In the genomic region with DNA sequence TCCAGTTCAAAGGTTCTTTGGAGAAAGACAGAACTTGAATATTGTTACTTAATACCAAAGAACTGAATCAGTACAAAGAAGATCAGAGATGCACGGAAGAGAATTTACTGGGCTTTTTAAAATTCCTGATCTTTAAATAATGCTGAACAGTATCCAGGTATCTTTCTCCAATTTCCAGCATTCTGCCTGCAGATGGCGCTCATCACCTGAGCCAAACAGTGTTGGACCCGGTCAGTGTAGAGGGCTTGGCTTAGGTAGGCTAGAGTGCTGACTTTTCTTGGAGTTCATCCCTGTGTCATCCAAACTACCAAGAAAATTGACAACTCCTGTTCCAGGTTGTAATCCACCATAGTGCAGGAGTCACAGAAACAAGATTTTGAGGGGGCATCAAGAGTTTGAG, we compare ENCODE assay signal across 8 mouse cellular contexts. TPM values are rescaled to one million over a fixed set of nuclear protein-coding genes. Genes with fewer than 3 reads are reported as not detected.
A peak's percentile ranks its signal among the peaks of the same experiment; 100 is the strongest.
DNase-seq lines count a peak whose midpoint lies in the region; ATAC-seq and TF ChIP-seq lines count a peak whose summit lies in the region.

No protein-coding gene starts in this region.

- no peaks in the 10 kb centered on the region for H3K36me3 ChIP-seq in heart, adult 2 months (ENCODE audit: control insufficient read depth, insufficient read depth, low read length)
- no peaks in the 10 kb centered on the region for H3K36me3 ChIP-seq in heart, embryonic 11.5 days (ENCODE audit: control insufficient read depth, insufficient read depth, low read length)

- no peak for ATAC-seq in heart, embryonic 11.5 days (replicated peaks; ENCODE audit: insufficient number of reproducible peaks, low FRiP score, low TSS enrichment)
- peak; percentile 66 for ATAC-seq in megakaryocyte, adult 5-6 weeks (ENCODE audit: poor library complexity, severe bottlenecking)

- peak; percentile 90; the same call in 1 of the 2 replicates for TF ChIP-seq EP300 in heart, adult 2 months (IDR thresholded peaks at IDR 0.05; ENCODE audit: insufficient read depth, low read depth, low read length)

- 14% methylated on average over 3 of the region's 3 CpGs for WGBS in heart, adult 2 months
- WGBS in heart, embryonic 11.5 days (ENCODE audit: insufficient replicate concordance): 28% methylated on average over 3 of the region's 3 CpGs
- 10% methylated on average over 3 of the region's 3 CpGs for WGBS in large intestine, adult 2 months

- no peaks in the 10 kb centered on the region for H3K9me3 ChIP-seq in heart, embryonic 11.5 days (replicated peaks; ENCODE audit: control insufficient read depth, low read length)

- H3K4me3 ChIP-seq in heart, adult 2 months: no peak overlapping the region
- no peak overlapping the region for H3K4me3 ChIP-seq in heart, embryonic 11.5 days (ENCODE audit: low read depth, low read length)
- H3K4me3 ChIP-seq in embryonic fibroblast, embryonic 13.5 days (ENCODE audit: insufficient read depth, low read length): no peak overlapping the region

- TF ChIP-seq CTCF in heart, adult 2 months (IDR thresholded peaks at IDR 0.05): peak; percentile 89
- peak; percentile 35; the same call in 1 of the 2 replicates for TF ChIP-seq CTCF in embryonic fibroblast, embryonic 13.5 days (IDR thresholded peaks at IDR 0.05; ENCODE audit: borderline replicate concordance, insufficient read depth, low read length)

- DNase-seq in heart, adult 2 months: peak; percentile 69 to 79
- DNase-seq in B cell, adult 2 months: peak; percentile 80 to 81
- DNase-seq in adrenal gland, adult 2 months: peak; percentile 80
- DNase-seq in large intestine, adult 2 months (ENCODE audit: low read depth, low spot score): peak; percentile 63
- DNase-seq in thymus, postnatal 4 days: peak; percentile 80

- H3K79me2 ChIP-seq in heart, adult 2 months (replicated peaks; ENCODE audit: control insufficient read depth, insufficient read depth, low read length): no peaks in the 10 kb centered on the region

- H3K4me2 ChIP-seq in heart, embryonic 11.5 days: no peak overlapping the region

- TF ChIP-seq POLR2A in heart, adult 2 months (IDR thresholded peaks at IDR 0.05; ENCODE audit: insufficient read depth, low read depth, low read length): no peak
- TF ChIP-seq POLR2A in embryonic fibroblast, embryonic 13.5 days (IDR thresholded peaks at IDR 0.05; ENCODE audit: low read depth, low read length): no peak

- peaks cover 6% of the 10 kb centered on the region; the same call in 1 of the 2 replicates for H3K4me1 ChIP-seq in heart, adult 2 months (ENCODE audit: control insufficient read depth, insufficient read depth, low read length)
- H3K4me1 ChIP-seq in heart, embryonic 11.5 days (ENCODE audit: control insufficient read depth, insufficient read depth, low read length): peaks cover 4% of the 10 kb centered on the region; the same call in 1 of the 2 replicates
- no peaks in the 10 kb centered on the region for H3K4me1 ChIP-seq in embryonic fibroblast, embryonic 13.5 days (ENCODE audit: control insufficient read depth, insufficient read depth, low read length)

- H3K9ac ChIP-seq in heart, adult 2 months (ENCODE audit: low read depth, low read length): no peak overlapping the region
- no peak overlapping the region for H3K9ac ChIP-seq in heart, embryonic 11.5 days (ENCODE audit: low read depth, low read length)

- no peak overlapping the region for H3K27ac ChIP-seq in heart, adult 2 months
- H3K27ac ChIP-seq in heart, embryonic 11.5 days (ENCODE audit: low read depth, low read length): no peak overlapping the region
- no peak overlapping the region for H3K27ac ChIP-seq in embryonic fibroblast, embryonic 13.5 days (ENCODE audit: insufficient read depth, low read length)

- intact Hi-C loops in heart, adult 2 months (cut with DNase I): loop anchor here (1.0 to 10.0 kb wide), 3 partner anchors 38 to 170 kb away; a partner anchor contains a TSS

- H3K27me3 ChIP-seq in heart, adult 2 months (ENCODE audit: control insufficient read depth, insufficient read depth, low read length): no peaks in the 10 kb centered on the region
- peaks cover 25% of the 10 kb centered on the region for H3K27me3 ChIP-seq in heart, embryonic 11.5 days (ENCODE audit: control insufficient read depth, insufficient read depth, low read length)

RNA-seq across cellular contexts. Expression of a gene that starts 3.1 kb away (rescaled TPM):
- total RNA-seq in heart, adult 2 months (2021): 10 to 100 TPM in 1 of 2 experiments, 1 to 10 TPM in 1; 9.9 to 11.3 TPM
- polyA plus RNA-seq in heart, adult 2 months (2012; rRNA removed): 3.8 and 5.9 TPM in 2 replicates
- polyA plus RNA-seq in heart, embryonic 11.5 days (2014; fragmentation: Nextera tagmentation; extraction: Ambion mirVana): 0.29 and 0.35 TPM in 2 replicates
- total RNA-seq in adrenal gland, adult 2 months (2021): 10 to 100 TPM; 10.4 to 10.5 TPM
- 1.9 and 2.3 TPM in 2 replicates for polyA plus RNA-seq in adrenal gland, adult 2 months (2012; rRNA removed)
- polyA plus RNA-seq in embryonic fibroblast, embryonic 13.5 days (2011; ENCODE audit: insufficient read length, low read depth, missing spikeins): 6.0 and 7.4 TPM in 2 replicates
- 14.1 and 21.4 TPM in 2 replicates for polyA plus RNA-seq in large intestine, adult 2 months (2012; rRNA removed)
- total RNA-seq in megakaryocyte, adult 5-6 weeks (2015): 35.4 and 36.6 TPM in 2 replicates
- 41.9 and 42.4 TPM in 2 replicates for total RNA-seq in megakaryocyte, adult 5-6 weeks (2017)
